Mouse (Mus musculus): ENCODE measurements around the gene Rhbdf2.

The Rhbdf2 gene

GRCm38 (mm10) chr11:116589020-116589531, 37.7 kb downstream of the Rhbdf2 start:
- no peak for DNase-seq (ENCODE audit: low read depth, low spot score)

- DNase-seq (ENCODE audit: low read depth, low spot score): peak; percentile 56
Observed at GRCm38 (mm10) chr11:116586801-116587631, 39.8 kb downstream of the Rhbdf2 start.

DNA sequence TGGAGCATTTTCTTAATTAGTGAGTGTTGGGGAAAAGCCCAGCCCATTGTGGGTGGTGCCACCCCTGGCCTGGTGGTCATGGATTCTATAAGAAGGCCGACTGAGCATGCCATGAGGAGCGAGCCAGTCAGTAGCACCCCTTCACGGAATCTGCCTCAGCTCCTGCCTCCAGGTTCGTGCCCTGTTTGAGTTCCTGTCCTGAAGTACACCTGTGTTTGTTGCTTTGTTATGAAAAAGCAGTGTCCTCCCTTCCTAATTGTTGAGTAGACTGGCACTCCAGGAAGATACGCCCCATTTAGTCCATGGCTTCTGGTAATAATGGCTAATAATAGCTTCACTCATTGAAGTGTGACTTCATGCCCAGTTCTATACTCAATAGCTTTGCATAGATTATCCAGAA, 40.5 kb downstream of the Rhbdf2 start, which contains the start of gene Aanat:
Gene Aanat (plus strand): TSS at position 123 of the 400 bp plus-strand sequence.
- DNase-seq (ENCODE audit: low read depth, low spot score): no peak

GRCm38 (mm10) chr11:116585682-116586081, 41.1 kb downstream of the Rhbdf2 start:
- no peak for DNase-seq (ENCODE audit: low read depth, low spot score)

DNA sequence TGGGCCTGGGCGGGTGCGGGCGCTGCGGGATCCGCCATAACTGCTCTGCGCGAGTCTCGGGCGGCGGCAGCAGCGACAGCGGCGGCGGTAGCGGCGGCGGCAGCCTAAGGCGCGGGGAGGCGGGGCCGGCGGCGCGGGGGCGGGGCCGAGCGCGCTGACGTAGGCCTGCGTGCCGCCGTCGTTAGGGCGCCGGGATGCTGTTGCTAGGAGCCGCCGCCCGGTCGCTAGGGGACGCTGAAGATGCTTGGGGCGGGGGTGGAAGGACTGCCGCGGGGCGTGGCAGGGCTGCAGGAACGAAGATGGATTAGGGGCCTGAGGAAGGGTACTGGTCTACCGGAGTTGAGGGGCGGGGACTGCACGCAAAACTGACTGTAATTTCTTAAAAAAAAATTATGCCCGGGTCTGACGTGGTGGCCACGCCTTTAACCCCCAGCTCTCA, 45.4 kb downstream of the Rhbdf2 start, which contains the start of gene Ube2o:
Gene Ube2o (minus strand): TSS at position 72 of the 439 bp plus-strand sequence.
- peak; percentile 70 for DNase-seq (ENCODE audit: low read depth, low spot score)

- no peak for DNase-seq (ENCODE audit: low read depth, low spot score)
Observed at GRCm38 (mm10) chr11:116580711-116581375, 46.0 kb downstream of the Rhbdf2 start.

DNA sequence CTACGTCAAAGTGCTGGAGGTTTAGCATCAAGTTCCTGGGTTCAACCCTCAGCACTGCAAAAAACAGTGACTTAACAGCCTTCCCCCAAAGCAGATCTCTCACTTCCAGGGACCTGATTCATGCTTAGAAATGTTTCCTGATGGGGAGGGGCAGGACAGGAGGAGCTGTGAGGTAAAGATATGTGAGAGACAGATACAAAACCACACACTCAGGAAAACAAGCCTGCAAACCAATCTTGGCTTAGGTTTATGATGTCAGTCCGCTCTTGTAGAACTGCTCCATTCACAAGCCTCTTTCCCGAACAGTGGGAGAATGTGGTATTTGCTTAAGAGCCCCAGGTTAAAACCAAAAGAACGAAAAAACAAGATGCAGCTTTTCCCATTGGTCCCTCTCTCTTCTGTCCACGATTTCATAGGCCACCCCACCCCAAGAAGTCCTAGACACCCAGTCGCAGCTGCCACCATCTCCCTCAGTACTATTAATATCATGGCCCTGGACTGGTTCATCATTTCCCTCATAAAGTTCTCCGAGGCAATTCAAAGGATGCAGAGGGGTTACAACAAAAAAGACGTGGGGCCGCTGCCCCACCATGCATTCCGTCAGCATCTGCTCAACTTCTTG, 46.7 kb downstream of the Rhbdf2 start:
- no peak for DNase-seq (ENCODE audit: low read depth, low spot score)

DNA sequence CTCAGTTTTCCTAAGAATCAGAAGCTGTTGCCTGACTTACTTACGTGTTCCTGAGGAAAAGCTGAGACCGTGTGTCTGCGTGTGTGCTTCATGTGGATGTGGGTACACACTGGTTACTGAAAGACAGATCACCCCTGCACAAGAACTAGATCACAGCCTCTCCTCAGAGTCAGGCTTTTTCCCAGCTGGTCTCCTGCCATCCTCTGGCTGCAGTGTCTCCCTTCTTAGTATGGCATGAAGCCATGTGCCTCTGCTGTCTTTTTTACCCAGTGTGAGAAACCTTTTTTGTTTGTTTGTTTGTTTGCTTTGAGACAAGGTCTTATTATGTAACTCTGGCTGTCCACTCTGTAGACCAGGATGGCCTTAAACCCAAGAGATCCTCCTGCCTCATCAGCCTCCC, 47.5 kb downstream of the Rhbdf2 start:
- DNase-seq (ENCODE audit: low read depth, low spot score): no peak

DNA sequence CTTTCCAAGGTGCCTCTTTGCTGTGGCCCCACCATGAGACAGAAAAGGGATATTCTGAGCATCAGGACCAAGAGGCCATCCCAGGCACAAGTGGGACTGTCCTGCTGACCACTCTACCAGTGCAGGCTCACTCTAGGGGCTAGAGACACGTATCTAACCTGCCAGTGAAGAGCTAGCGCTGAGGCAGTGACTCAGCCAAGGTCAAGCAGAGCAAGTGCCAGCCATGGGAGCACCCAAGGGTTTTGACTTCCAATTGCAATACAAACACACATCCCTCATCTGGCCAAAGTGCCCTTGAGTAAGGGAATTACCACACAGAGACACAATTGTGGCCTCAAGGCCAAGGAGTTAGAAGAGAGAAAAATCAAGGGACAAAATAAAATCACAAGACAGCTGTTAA, 51.4 kb downstream of the Rhbdf2 start:
- no peak for DNase-seq (ENCODE audit: low read depth, low spot score)

DNA sequence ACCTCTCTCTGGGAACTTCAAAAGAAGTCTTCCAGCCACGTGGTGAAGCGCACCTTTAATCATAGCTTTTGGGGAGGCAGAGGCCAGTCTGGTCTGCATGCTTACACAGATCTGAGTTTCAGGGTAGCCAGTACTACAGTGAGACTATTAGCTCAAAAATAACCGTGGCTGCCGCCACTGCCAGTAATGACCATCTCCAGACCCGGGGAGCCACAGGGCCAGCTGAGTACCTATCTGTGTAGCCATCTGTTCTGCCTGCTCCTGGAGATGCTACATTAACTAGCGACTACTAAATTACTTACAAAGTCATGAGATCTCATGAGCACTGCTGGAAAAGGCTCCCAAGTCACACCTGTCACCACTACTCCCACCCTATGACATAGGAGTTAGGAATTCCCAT, 51.8 kb downstream of the Rhbdf2 start:
- DNase-seq (ENCODE audit: low read depth, low spot score): no peak

DNA sequence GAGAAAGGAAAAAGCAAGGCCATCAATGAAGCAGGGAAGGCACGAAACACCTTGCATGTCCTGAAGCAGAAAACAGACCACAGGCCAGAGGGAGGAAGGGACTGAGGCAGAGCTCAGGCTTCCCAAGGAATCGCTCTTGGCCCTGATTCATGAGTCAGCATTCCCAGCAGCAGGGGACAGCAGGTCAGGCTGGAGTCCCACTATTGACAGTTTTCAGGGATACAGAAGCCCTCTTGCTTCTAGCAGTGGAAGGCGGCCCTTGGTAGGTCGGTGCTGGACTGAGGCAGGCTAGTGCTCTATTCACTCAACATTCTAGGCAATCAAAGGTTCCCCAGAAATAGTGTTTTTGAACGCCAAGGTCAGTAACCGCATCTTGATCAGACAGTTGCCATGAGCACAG, 52.3 kb downstream of the Rhbdf2 start:
- no peak for DNase-seq (ENCODE audit: low read depth, low spot score)

DNA sequence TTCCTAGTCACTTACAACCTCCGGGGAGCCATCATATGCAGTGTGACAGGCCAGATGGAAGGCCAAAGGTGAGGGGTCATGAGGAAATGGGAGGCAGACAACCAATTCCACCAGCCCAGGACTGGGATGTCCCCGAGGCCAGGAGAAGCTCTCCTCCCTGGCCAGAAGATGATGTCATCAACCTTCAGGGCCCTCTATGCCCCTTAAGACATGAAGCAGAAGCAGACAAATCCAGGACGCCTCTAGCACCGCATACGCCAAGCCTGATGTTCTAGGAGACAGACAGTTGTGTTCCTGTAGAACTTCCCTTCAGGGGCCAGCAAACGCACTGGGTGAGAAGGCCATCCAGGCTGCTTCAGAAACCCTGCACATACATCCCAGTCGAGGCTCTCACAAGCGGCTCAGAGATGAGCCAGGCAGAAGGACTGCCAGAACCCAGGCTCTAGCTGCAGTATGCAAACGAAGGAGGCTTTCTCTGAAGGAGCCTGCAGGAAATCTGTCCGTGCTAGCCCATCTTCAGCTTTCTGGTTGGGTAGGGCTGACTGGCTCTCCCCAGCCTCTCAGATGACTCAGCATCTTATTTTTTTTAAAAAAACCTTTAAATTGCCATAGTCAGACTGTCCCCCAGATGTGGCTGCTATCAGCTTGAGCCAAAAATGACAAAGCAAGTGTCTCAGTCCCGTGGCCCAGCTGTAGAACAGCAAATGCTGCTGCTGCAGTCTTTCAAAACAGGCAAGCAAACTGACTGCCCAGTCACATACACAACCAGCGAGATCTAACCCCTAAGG, 53.9 kb downstream of the Rhbdf2 start:
- no peak for DNase-seq (ENCODE audit: low read depth, low spot score)

DNA sequence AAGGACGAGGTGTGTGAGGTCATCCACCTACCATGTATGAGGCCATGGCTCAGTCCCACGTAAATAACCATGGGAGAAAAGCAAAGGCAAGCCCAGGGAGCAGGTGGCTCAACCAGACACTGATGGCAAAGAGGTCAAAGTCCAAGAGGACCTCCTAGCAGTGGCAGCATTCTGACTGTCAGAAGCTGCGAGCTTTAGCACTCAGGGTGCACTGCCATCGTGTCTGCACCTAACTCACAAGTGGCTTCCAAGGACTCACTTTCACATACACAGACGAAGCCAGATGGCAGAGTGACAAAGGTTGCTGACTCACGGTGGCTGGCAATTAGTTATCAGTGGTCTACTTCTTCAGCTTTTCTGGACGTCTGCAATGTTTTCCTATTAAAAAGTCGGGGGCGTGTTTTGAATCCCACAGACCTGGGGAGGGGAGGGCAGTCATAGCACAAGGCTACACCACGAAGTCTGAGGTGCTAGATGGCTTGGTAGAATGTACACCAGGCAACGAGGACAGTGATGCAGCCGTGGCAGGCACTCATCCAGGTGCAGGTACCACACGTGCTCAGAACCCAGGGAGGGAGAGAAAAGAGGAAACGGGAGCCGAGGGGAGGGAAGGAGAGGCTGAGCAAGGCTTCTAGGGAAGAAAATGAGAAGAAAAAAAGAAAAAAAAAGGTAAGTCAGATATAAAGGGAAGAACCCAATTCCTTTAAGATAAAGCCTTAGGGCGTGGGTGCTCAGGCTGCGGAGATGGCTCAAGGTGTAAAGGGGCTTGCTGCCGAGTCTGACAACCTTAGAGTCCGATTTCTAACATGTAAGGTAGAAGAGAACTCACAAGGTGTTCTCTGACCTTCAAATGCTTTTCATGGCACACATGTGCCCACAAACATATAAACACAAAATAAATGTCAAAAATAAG, 54.8 kb downstream of the Rhbdf2 start:
- no peak for DNase-seq (ENCODE audit: low read depth, low spot score)

DNA sequence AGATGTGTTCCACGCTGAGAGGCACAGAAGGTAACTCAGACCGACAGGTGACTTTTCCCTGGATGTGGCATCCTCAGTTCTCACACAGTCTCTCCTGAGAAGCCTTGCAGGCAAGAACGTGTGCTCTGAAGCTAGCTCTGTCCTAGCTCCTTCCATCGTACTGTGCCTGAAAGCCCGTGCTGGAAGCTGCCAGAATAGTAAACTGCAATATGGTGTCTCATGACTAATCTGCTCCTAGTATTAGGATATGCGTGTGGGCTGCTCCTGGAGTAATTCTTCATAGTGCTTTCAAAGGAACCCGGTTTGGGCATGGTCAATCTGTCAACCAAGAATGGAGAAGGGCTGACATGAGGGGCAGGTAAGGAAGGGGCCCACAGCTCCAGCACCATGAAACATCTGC, 56.0 kb downstream of the Rhbdf2 start:
- no peak for DNase-seq (ENCODE audit: low read depth, low spot score)

DNA sequence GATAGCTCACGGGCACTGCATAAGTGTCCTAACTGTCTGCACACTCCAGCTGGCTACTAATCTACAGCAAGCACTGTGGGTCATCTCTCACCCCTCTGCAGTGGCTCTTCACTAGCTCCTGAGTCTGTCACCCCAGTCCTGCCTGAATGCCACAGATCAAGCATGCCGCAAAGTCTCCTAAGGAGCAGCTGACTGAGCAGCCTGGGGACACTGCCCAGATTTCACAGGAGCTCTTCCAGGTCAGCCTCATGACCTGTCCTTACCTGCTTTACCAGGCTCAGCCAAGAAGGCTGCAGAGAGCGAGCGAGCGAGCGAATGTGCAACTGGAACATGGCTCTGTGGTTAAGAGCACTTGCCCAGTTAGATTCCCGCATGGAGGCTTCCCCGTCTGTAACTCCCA, 59.3 kb downstream of the Rhbdf2 start:
- DNase-seq (ENCODE audit: low read depth, low spot score): no peak

- DNase-seq (ENCODE audit: low read depth, low spot score): no peak
Observed at GRCm38 (mm10) chr11:116565283-116566041, 61.4 kb downstream of the Rhbdf2 start.

- no peak for DNase-seq (ENCODE audit: low read depth, low spot score)
Observed at GRCm38 (mm10) chr11:116556308-116556707, 70.5 kb downstream of the Rhbdf2 start.

GRCm38 (mm10) chr11:116555572-116555971, 71.2 kb downstream of the Rhbdf2 start:
- DNase-seq (ENCODE audit: low read depth, low spot score): no peak

DNA sequence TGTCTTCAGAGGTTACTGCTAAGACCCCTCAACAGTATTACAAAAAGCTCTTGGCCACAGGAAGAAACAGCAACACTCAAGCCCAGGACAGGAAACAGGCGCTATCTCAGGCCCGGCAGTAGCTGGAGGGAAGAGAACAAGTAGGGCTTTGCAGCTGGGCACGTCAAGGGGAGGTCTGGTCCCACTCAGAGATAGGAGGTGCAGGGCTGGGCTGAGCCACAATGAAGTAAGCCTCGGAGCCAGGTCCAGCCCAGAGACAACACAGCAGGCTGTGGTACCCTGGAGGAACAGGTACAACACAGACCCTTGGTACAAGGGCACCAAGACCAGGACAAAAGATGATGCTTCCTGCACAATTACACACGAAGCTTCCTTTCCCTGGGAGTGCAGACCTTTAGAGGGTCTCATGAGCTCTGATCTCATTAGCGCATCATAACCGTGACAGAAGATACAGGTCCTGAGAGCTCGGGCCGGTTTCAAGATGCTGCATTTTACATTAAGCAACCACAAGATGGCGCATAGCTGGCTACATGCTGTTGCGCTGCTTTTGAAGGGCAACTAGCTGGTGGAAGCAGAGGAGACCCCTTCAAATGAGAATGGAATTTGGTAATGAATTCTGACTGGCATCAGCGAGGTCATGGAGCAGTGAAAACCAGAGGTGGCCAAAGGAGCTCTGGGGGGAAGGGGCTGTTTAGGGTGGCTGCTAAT, 72.5 kb downstream of the Rhbdf2 start:
- DNase-seq (ENCODE audit: low read depth, low spot score): no peak

Data from retina, adult 2 months (tissue).